Mouse (Mus musculus) CH12.LX (cell line): ENCODE results near the gene Ano8. TPM values are rescaled to one million over a fixed set of nuclear protein-coding genes. Genes with fewer than 3 reads are reported as not detected.

Experiments
- DNase-seq: peaks from one replicate; pipeline ENCODE4 v3.0.0-alpha.2; 2013; ENCODE audit errors: extremely low read depth
- H3K27ac ChIP-seq: 2 replicates; pipeline ENCODE4 v1.5.1; 2012; ENCODE audit warnings: low read depth, mild to moderate bottlenecking, control low read depth, moderate library complexity; ENCODE audit not compliant: insufficient read depth
- H3K27me3 ChIP-seq: replicated peaks from 2 replicates; pipeline ENCODE3; 2012; ENCODE audit warnings: inconsistent platforms
- H3K36me3 ChIP-seq, 2 experiments: replicated peaks in 1 of 2; 2 replicates each; pipeline versions ENCODE3 to v1.6.1; 2012; ENCODE audit warnings: inconsistent platforms in 1 of 2, low read length in 1 of 2, mild to moderate bottlenecking in 1 of 2, mixed read lengths in 1 of 2, moderate library complexity in 1 of 2; ENCODE audit not compliant: control insufficient read depth in 1 of 2, insufficient read depth in 1 of 2
- H3K4me1 ChIP-seq, 2 experiments: 2 replicates each; pipeline ENCODE4 v1.6.1; 2012; ENCODE audit warnings: inconsistent platforms in 1 of 2, moderate library complexity in 1 of 2; ENCODE audit not compliant: insufficient read depth in 2 of 2, control insufficient read depth in 1 of 2
- H3K4me2 ChIP-seq: 2 replicates; pipeline ENCODE4 v1.6.1; 2012; ENCODE audit warnings: low read depth, mild to moderate bottlenecking, control low read depth; ENCODE audit not compliant: poor library complexity, insufficient read depth, severe bottlenecking
- H3K4me3 ChIP-seq, 3 experiments: fragments of 150-350 bp in 1 of 3; sonication (generic) in 1 of 3; replicated peaks in 1 of 3; 2 replicates each; pipeline versions ENCODE3 to v1.5.1; 2011 to 2012; ENCODE audit warnings: low read depth in 2 of 3, low read length in 2 of 3, mild to moderate bottlenecking in 2 of 3, moderate library complexity in 2 of 3, control low read depth in 1 of 3, improper control_type of control experiment in 1 of 3, inconsistent platforms in 1 of 3, mixed read lengths in 1 of 3; ENCODE audit not compliant: poor library complexity in 1 of 3
- H3K79me2 ChIP-seq: replicated peaks from 2 replicates; pipeline ENCODE4 v1.6.1; 2012; ENCODE audit warnings: mild to moderate bottlenecking, moderate library complexity; ENCODE audit not compliant: control insufficient read depth, poor library complexity, insufficient read depth, severe bottlenecking; ENCODE audit errors: extremely low read depth
- H3K9ac ChIP-seq: 2 replicates; pipeline ENCODE4 v1.6.1; 2012; ENCODE audit warnings: low read depth, mild to moderate bottlenecking, control low read depth, moderate library complexity; ENCODE audit not compliant: insufficient read depth
- H3K9me3 ChIP-seq: replicated peaks from 2 replicates; pipeline ENCODE3; 2012; ENCODE audit warnings: low read length, inconsistent platforms, mixed read lengths
- BHLHE40 ChIP-seq: IDR thresholded peaks from 2 replicates; pipeline ENCODE4 v1.6.1; 2011; ENCODE audit warnings: mild to moderate bottlenecking, low read depth, low read length, improper control_type of control experiment
- CHD2 ChIP-seq: IDR thresholded peaks from 2 replicates; pipeline ENCODE4 v1.6.1; 2011; ENCODE audit warnings: low read length, improper control_type of control experiment
- EP300 ChIP-seq: IDR thresholded peaks from 2 replicates; pipeline ENCODE4 v1.6.1; 2011; ENCODE audit warnings: low read length, improper control_type of control experiment
- ETS1 ChIP-seq: conservative IDR thresholded peaks from 2 replicates; pipeline ENCODE4 v1.6.1; 2012; ENCODE audit warnings: low read depth, mild to moderate bottlenecking, inconsistent platforms, low read length, improper control_type of control experiment, moderate library complexity
- GABPA ChIP-seq: IDR thresholded peaks from 2 replicates; pipeline ENCODE4 v1.6.1; 2012; ENCODE audit warnings: low read depth, low read length, improper control_type of control experiment, inconsistent platforms; ENCODE audit not compliant: insufficient replicate concordance
- HCFC1 ChIP-seq: IDR thresholded peaks from 2 replicates; pipeline ENCODE4 v1.6.1; 2012; ENCODE audit warnings: low read depth, mild to moderate bottlenecking, inconsistent platforms, low read length, improper control_type of control experiment
- JUN ChIP-seq: IDR thresholded peaks from 2 replicates; pipeline ENCODE4 v1.6.1; 2011; ENCODE audit warnings: low read depth, mild to moderate bottlenecking, low read length, improper control_type of control experiment, moderate library complexity; ENCODE audit not compliant: insufficient read depth
- JUND ChIP-seq: conservative IDR thresholded peaks from 2 replicates; pipeline ENCODE4 v1.6.1; 2011; ENCODE audit warnings: low read depth, low read length, improper control_type of control experiment
- KAT2A ChIP-seq: IDR thresholded peaks from 2 replicates; pipeline ENCODE4 v1.6.1; 2012; ENCODE audit warnings: low read length, improper control_type of control experiment, inconsistent platforms; ENCODE audit not compliant: insufficient replicate concordance
- MAFK ChIP-seq: IDR thresholded peaks from 2 replicates; pipeline ENCODE4 v1.6.1; 2011; ENCODE audit warnings: low read length, improper control_type of control experiment; ENCODE audit not compliant: insufficient replicate concordance
- MAX ChIP-seq: IDR thresholded peaks from 2 replicates; pipeline ENCODE4 v1.6.1; 2011; ENCODE audit warnings: low read length, improper control_type of control experiment
- MEF2A ChIP-seq: IDR thresholded peaks from 2 replicates; pipeline ENCODE4 v1.6.1; 2014; ENCODE audit warnings: low read depth, mild to moderate bottlenecking, inconsistent platforms, low read length, improper control_type of control experiment, borderline replicate concordance
- MYC ChIP-seq: IDR thresholded peaks from 2 replicates; pipeline ENCODE4 v1.6.1; 2011; ENCODE audit warnings: low read depth, mild to moderate bottlenecking, improper control_type of control experiment, low read length
- NRF1 ChIP-seq: IDR thresholded peaks from 2 replicates; pipeline ENCODE4 v1.6.1; 2014; ENCODE audit warnings: low read depth, mild to moderate bottlenecking, inconsistent platforms, low read length, improper control_type of control experiment, moderate library complexity
- PAX5 ChIP-seq: IDR thresholded peaks from 2 replicates; pipeline ENCODE4 v1.6.1; 2012; ENCODE audit warnings: low read length, inconsistent platforms, mixed read lengths
- POLR2A ChIP-seq: IDR thresholded peaks from 2 replicates; pipeline ENCODE4 v1.6.1; 2011; ENCODE audit warnings: low read depth, mild to moderate bottlenecking, improper control_type of control experiment, low read length
- POLR2AphosphoS2 ChIP-seq: IDR thresholded peaks from 2 replicates; pipeline ENCODE4 v1.6.1; 2011; ENCODE audit warnings: low read depth, low read length, improper control_type of control experiment
- SIN3A ChIP-seq: IDR thresholded peaks from 2 replicates; pipeline ENCODE4 v1.6.1; 2012; ENCODE audit warnings: low read length, improper control_type of control experiment, inconsistent platforms
- USF1 ChIP-seq: IDR thresholded peaks from 2 replicates; pipeline ENCODE4 v1.6.1; 2014; ENCODE audit warnings: low read depth, mild to moderate bottlenecking, inconsistent platforms, low read length, improper control_type of control experiment
- USF2 ChIP-seq: conservative IDR thresholded peaks from 2 replicates; pipeline ENCODE4 v1.6.1; 2011; ENCODE audit warnings: low read depth, low read length, improper control_type of control experiment
- ZC3H11A ChIP-seq: IDR thresholded peaks from 2 replicates; pipeline ENCODE4 v1.6.1; 2012; ENCODE audit warnings: low read depth, mild to moderate bottlenecking, inconsistent platforms, low read length, improper control_type of control experiment
- ZKSCAN1 ChIP-seq: IDR thresholded peaks from 2 replicates; pipeline ENCODE4 v1.6.1; 2012; ENCODE audit warnings: low read depth, inconsistent platforms, low read length, improper control_type of control experiment, borderline replicate concordance
- ZNF384 ChIP-seq: IDR thresholded peaks from 2 replicates; pipeline ENCODE4 v1.6.1; 2012; ENCODE audit warnings: low read depth, low read length, improper control_type of control experiment, inconsistent platforms
- dilution Hi-C: fragments of 300-500 bp; cut with MboI; formaldehyde crosslinking; loops from 2 replicates; pipeline ENCODE4 v1.14.3; 2020; ENCODE audit warnings: low sequenced_read_pairs; ENCODE audit not compliant: extremely low pct_unique_long_range_greater_than_20kb, extremely low pct_ligation_motif_present
- in situ Hi-C: fragments of 300-500 bp; cut with MboI; formaldehyde crosslinking; loops from 3 replicates; pipeline ENCODE4 v1.14.3; 2019; ENCODE audit warnings: low sequenced_read_pairs, low pct_ligation_motif_present, low pct_unique_long_range_greater_than_20kb, mixed read lengths
- polyA plus RNA-seq: library from polyadenylated mRNA; unstranded; fragments of >175 nt; gene quantifications from 2 replicates; pipeline ENCODE4 v1.2.1, GENCODE M21; 2012; ENCODE audit warnings: low read depth; ENCODE audit not compliant: insufficient read length
- total RNA-seq, 2 experiments: library from RNA; depleted of rRNA; stranded (reverse); fragments of 300-350 nt in 1 of 2; fragments of >200 nt in 1 of 2; gene quantifications; 2 replicates each; pipeline ENCODE4 v1.2.3; 2012 to 2014

Ano8 gene
- total and polyA plus RNA-seq, 3 experiments = 1.8 to 6.7 (median 1.9) TPM

DNA sequence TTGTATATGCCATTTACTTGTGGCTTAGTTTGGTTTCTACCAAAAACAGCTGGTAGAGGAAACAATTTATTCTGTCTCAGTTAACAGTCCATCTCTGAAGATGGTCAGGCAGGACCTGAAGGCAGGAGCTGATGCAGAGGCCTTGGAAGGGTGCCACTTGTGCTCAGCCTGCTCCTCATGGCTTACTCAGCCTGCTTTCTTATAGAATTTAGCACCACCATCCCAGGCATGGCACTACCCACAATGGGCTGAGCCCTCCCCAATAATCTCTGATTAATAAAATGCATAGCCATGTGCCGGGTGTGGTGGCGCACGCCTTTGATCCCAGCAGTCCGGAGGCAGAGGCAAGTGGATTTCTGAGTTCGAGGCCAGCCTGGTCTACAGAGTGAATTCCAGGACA, 19.6 kb downstream of the Ano8 start:
- Histone ChIP-seq H3K4me2 (no peak overlapping the region), H3K9me3 (peaks cover 6% of the 10 kb centered on the region), H3K9ac (no peak overlapping the region), H3K27me3 (no peaks in the 10 kb centered on the region), H3K4me1 (peaks cover 24 to 48% of the 10 kb centered on the region in 2 experiments), H3K36me3 (peaks cover 11 to 34% of the 10 kb centered on the region in 2 experiments), H3K4me3 (no peak overlapping the region), H3K79me2 (peaks cover 20% of the 10 kb centered on the region), H3K27ac (no peak overlapping the region)
- in situ Hi-C loops = loop anchor here (5.0 kb wide), 1 partner anchor 34 kb away; no protein-coding TSS in a partner anchor
- DNase-seq = no peak
- TF ChIP-seq HCFC1 (no peak), BHLHE40 (no peak), JUN (no peak), POLR2AphosphoS2 (no peak), MAX (no peak), KAT2A (no peak), MEF2A (no peak), MYC (no peak), CHD2 (no peak), EP300 (no peak), USF1 (no peak), POLR2A (no peak), SIN3A (no peak), NRF1 (no peak), ZKSCAN1 (no peak), PAX5 (no peak), ZC3H11A (no peak), JUND (no peak), ZNF384 (no peak), ETS1 (no peak)
- dilution Hi-C loops = no loop called here

DNA sequence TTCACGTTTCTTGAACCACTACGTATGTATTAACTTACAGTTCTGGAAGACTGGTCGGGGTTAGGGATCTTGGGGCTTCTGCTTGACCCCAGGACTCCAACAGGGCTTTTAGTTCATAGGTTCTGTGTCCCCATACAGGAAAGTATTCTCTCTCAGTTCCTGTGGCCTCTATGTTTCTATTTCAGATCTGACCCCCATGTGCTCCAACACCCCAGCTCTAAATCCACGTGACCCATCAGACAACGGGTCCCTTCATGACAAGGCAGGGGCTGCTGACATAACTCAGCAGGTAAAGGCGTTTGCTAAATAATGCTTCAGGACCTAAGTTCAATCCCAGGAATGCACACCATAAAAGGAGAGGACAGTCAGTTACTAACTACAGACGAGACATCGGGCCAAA, 20.0 kb downstream of the Ano8 start:
- in situ Hi-C loops = loop anchor here (5.0 kb wide), 1 partner anchor 33 kb away; no protein-coding TSS in a partner anchor

More for the DNA sequence above, 20.0 kb downstream of the Ano8 start:
- dilution Hi-C loops = no loop called here
- H3K27ac ChIP-seq = no peak overlapping the region
- peaks cover 16% of the 10 kb centered on the region for H3K79me2 ChIP-seq
- H3K4me2 ChIP-seq = peak overlapping the region; percentile 62
- peaks cover 8% of the 10 kb centered on the region for H3K9me3 ChIP-seq
- H3K27me3 ChIP-seq = no peaks in the 10 kb centered on the region
- peaks cover 23 to 45% of the 10 kb centered on the region in 2 experiments for H3K4me1 ChIP-seq
- TF ChIP-seq MAFK (no peak), ZC3H11A (no peak), USF2 (no peak), GABPA (no peak)
- peak overlapping the region; percentile 80 for H3K9ac ChIP-seq
- no peak for DNase-seq
- H3K36me3 ChIP-seq = peaks cover 10 to 33% of the 10 kb centered on the region in 2 experiments
- peak overlapping the region in 2 of 3 experiments; percentile 80 to 95 for H3K4me3 ChIP-seq
